Comparison of ENCODE assay signal across 7 mouse cellular contexts in genomic region chr15:80076338-80077136, GRCm38 (mm10). TPM values are rescaled to one million over a fixed set of nuclear protein-coding genes. Genes with fewer than 3 reads are reported as not detected.
A peak's percentile ranks its signal among the peaks of the same experiment; 100 is the strongest.
DNase-seq lines count a peak whose midpoint lies in the region; ATAC-seq and TF ChIP-seq lines count a peak whose summit lies in the region.

No protein-coding gene starts in this region.

- no peak overlapping the region for H3K4me2 ChIP-seq in forebrain, embryonic 13.5 days

- peak; percentile 51 for ATAC-seq in forebrain, embryonic 13.5 days

- H3K4me1 ChIP-seq in forebrain, embryonic 13.5 days, result peaks cover 20% of the 10 kb centered on the region

- H3K9me3 ChIP-seq in forebrain, embryonic 13.5 days (replicated peaks), result no peaks in the 10 kb centered on the region

- intact Hi-C loops in heart, postnatal 36 days (cut with DNase I), result loop anchor here (1.0 to 2.0 kb wide), 3 partner anchors 64 to 130 kb away; no protein-coding TSS in a partner anchor

- TF ChIP-seq POLR2A in brain, embryonic 14.5 days (IDR thresholded peaks at IDR 0.05; ENCODE audit: borderline replicate concordance, extremely low read depth, insufficient read depth, insufficient read length, poor library complexity, severe bottlenecking), result no peak

- peak; percentile 84 for DNase-seq in MN1 (ENCODE audit: low spot score)
- peak; percentile 82 for DNase-seq in brain, embryonic 14.5 days (ENCODE audit: low read depth)
- DNase-seq in heart, postnatal 36 days, result peak; percentile 72 to 83
- peak; percentile 75 for DNase-seq in layer of hippocampus, adult 9-11 months
- DNase-seq in lung, postnatal 4 days, result peak; percentile 74 to 82
- DNase-seq in right cerebral cortex, postnatal 25 days, result peak; percentile 63

- no peak overlapping the region for H3K27ac ChIP-seq in forebrain, embryonic 13.5 days

- no peak overlapping the region for H3K4me3 ChIP-seq in forebrain, embryonic 13.5 days

- peak; percentile 81 for TF ChIP-seq CTCF in brain, embryonic 14.5 days (IDR thresholded peaks at IDR 0.05; ENCODE audit: borderline replicate concordance, extremely low read depth, insufficient read depth, insufficient read length)

- peaks cover 57% of the 10 kb centered on the region for H3K36me3 ChIP-seq in forebrain, embryonic 13.5 days (ENCODE audit: poor library complexity, severe bottlenecking)

- no peak overlapping the region for H3K9ac ChIP-seq in forebrain, embryonic 13.5 days

- H3K27me3 ChIP-seq in forebrain, embryonic 13.5 days, result no peaks in the 10 kb centered on the region

- WGBS in forebrain, embryonic 13.5 days, result 6% methylated on average over 2 of the region's 2 CpGs

RNA-seq across cellular contexts. Expression of gene Syngr1, which starts 14.6 kb away (rescaled TPM):
- 64.7 and 75.5 TPM in 2 replicates for polyA plus RNA-seq in brain, embryonic 14.5 days (2012; rRNA removed)
- polyA plus RNA-seq in forebrain, embryonic 13.5 days (2015; fragmentation: Nextera tagmentation; extraction: Ambion mirVana), result 21.5 and 22.8 TPM in 2 replicates
- 10 to 100 TPM; 81.8 to 90.5 TPM for total RNA-seq in heart, postnatal 36 days (2021)

RNA-seq across cellular contexts. Expression of gene Rpl3, which starts 15.1 kb away (rescaled TPM):
- polyA plus RNA-seq in brain, embryonic 14.5 days (2012; rRNA removed), result 770 and 873 TPM in 2 replicates
- polyA plus RNA-seq in forebrain, embryonic 13.5 days (2015; fragmentation: Nextera tagmentation; extraction: Ambion mirVana), result 733 and 735 TPM in 2 replicates
- total RNA-seq in heart, postnatal 36 days (2021), result 100 to 1,000 TPM; 163 to 164 TPM

RNA-seq across cellular contexts. Expression of gene Tab1, which starts 56.4 kb away (rescaled TPM):
- 49.3 and 55.3 TPM in 2 replicates for polyA plus RNA-seq in brain, embryonic 14.5 days (2012; rRNA removed)
- polyA plus RNA-seq in forebrain, embryonic 13.5 days (2015; fragmentation: Nextera tagmentation; extraction: Ambion mirVana), result 36.6 and 42.4 TPM in 2 replicates
- total RNA-seq in heart, postnatal 36 days (2021), result 10 to 100 TPM; 23.4 to 23.8 TPM
